Comparison of ENCODE assay signal across 9 mouse cellular contexts in genomic region chr7:123964559-123965142, GRCm38 (mm10). TPM values are rescaled to one million over a fixed set of nuclear protein-coding genes. Genes with fewer than 3 reads are reported as not detected.
DNase-seq lines count a peak whose midpoint lies in the region; ATAC-seq lines count a peak whose summit lies in the region.
"Had no signal": no experiment of that assay in that cellular context is flagged by ENCODE, and none has a peak within 500 bp of the region (broad histone marks: within the 10 kb centered on the region; RNA-seq: fewer than 3 reads in every experiment).

No protein-coding gene starts in this region.

- DNase-seq in hindbrain, embryonic 10.5 days (ENCODE audit: low spot score): peak; percentile 17
- DNase-seq in 3134 (ENCODE audit: extremely low read depth, insufficient read length, low spot score) (peak; percentile 7), MN1 (ENCODE audit: low spot score) (peak; percentile 14)
- peak; percentile 71 for DNase-seq in hindbrain, embryonic 14.5 days (ENCODE audit: low spot score)
- DNase-seq in right cerebral cortex, adult 2 months (ENCODE audit: low spot score in 2 of 2): no peak
- no peak for DNase-seq in urinary bladder, postnatal 36 days (ENCODE audit: low spot score in 2 of 2)
- DNase-seq in urinary bladder, adult 2 months (ENCODE audit: low spot score): no peak
- DNase-seq: liver, embryonic 13.5 days had no signal

- no peak overlapping the region for H3K9ac ChIP-seq in hindbrain, embryonic 13.5 days
- H3K9ac ChIP-seq in hindbrain, embryonic 14.5 days: no peak overlapping the region
- H3K9ac ChIP-seq: liver, embryonic 13.5 days had no signal

- peaks cover 10% of the 10 kb centered on the region for H3K9me3 ChIP-seq in hindbrain, embryonic 10.5 days
- no peaks in the 10 kb centered on the region for H3K9me3 ChIP-seq in hindbrain, embryonic 13.5 days
- H3K9me3 ChIP-seq in hindbrain, embryonic 14.5 days (ENCODE audit: control insufficient read depth, low read length): 0 out of 2 replicates have a peak, but pooled peaks cover 8% of the 10 kb centered on the region

- no peaks in the 10 kb centered on the region for H3K27me3 ChIP-seq in hindbrain, embryonic 10.5 days (ENCODE audit: insufficient read depth, poor library complexity, severe bottlenecking)
- H3K27me3 ChIP-seq in hindbrain, embryonic 13.5 days: no peaks in the 10 kb centered on the region
- H3K27me3 ChIP-seq in hindbrain, embryonic 14.5 days (ENCODE audit: control insufficient read depth, insufficient read depth, low read length): no peaks in the 10 kb centered on the region
- H3K27me3 ChIP-seq: liver, embryonic 13.5 days had no signal

- no peak overlapping the region for H3K27ac ChIP-seq in hindbrain, embryonic 10.5 days
- no peak overlapping the region for H3K27ac ChIP-seq in hindbrain, embryonic 13.5 days
- no peak overlapping the region for H3K27ac ChIP-seq in hindbrain, embryonic 14.5 days
- H3K27ac ChIP-seq: liver, embryonic 13.5 days had no signal

- no peak overlapping the region for H3K4me2 ChIP-seq in hindbrain, embryonic 13.5 days
- no peak overlapping the region for H3K4me2 ChIP-seq in hindbrain, embryonic 14.5 days (replicated peaks)
- H3K4me2 ChIP-seq: liver, embryonic 13.5 days had no signal

- ATAC-seq in hindbrain, embryonic 13.5 days (ENCODE audit: low FRiP score): no peak
- ATAC-seq in hindbrain, embryonic 14.5 days (ENCODE audit: low FRiP score): no peak

- no peaks in the 10 kb centered on the region for H3K36me3 ChIP-seq in hindbrain, embryonic 10.5 days
- no peaks in the 10 kb centered on the region for H3K36me3 ChIP-seq in hindbrain, embryonic 13.5 days
- H3K36me3 ChIP-seq in hindbrain, embryonic 14.5 days (replicated peaks; ENCODE audit: control insufficient read depth, insufficient read depth): no peaks in the 10 kb centered on the region
- H3K36me3 ChIP-seq: liver, embryonic 13.5 days had no signal

- no peaks in the 10 kb centered on the region for H3K4me1 ChIP-seq in hindbrain, embryonic 10.5 days (replicated peaks)
- no peaks in the 10 kb centered on the region for H3K4me1 ChIP-seq in hindbrain, embryonic 13.5 days (replicated peaks)
- H3K4me1 ChIP-seq in hindbrain, embryonic 14.5 days (replicated peaks; ENCODE audit: control insufficient read depth, insufficient read depth, low read length): no peaks in the 10 kb centered on the region
- H3K4me1 ChIP-seq: liver, embryonic 13.5 days had no signal

- WGBS in hindbrain, embryonic 10.5 days: 53% methylated on average over 10 of the region's 10 CpGs
- 54% methylated on average over 10 of the region's 10 CpGs for WGBS in hindbrain, embryonic 13.5 days
- WGBS in hindbrain, embryonic 14.5 days: 54% methylated on average over 10 of the region's 10 CpGs

- no peak overlapping the region for H3K4me3 ChIP-seq in hindbrain, embryonic 10.5 days
- no peak overlapping the region for H3K4me3 ChIP-seq in hindbrain, embryonic 13.5 days
- H3K4me3 ChIP-seq in hindbrain, embryonic 14.5 days (replicated peaks; ENCODE audit: low read length): no peak overlapping the region
- H3K4me3 ChIP-seq: liver, embryonic 13.5 days had no signal

RNA-seq across cellular contexts. Expression of gene Hs3st4, which starts 18.0 kb away (rescaled TPM):
- 0.07 and 0.22 TPM in 2 replicates for polyA plus RNA-seq in hindbrain, embryonic 10.5 days (2016; fragmentation: Nextera tagmentation; extraction: Ambion mirVana)
- polyA plus RNA-seq in hindbrain, embryonic 13.5 days (2015; fragmentation: Nextera tagmentation; extraction: Ambion mirVana): 4.5 and 7.2 TPM in 2 replicates
- polyA plus RNA-seq in hindbrain, embryonic 14.5 days (2014; fragmentation: Nextera tagmentation; extraction: Ambion mirVana): 8.9 and 9.7 TPM in 2 replicates
- 0.01 and 0.03 TPM in 2 replicates for polyA plus RNA-seq in urinary bladder, adult 2 months (2012; rRNA removed)
- polyA plus RNA-seq: liver, embryonic 13.5 days had no signal

Comparison
In these comparisons a context has a peak if more than half of its experiments do, and no peak if none do; other contexts are left out.
1. DNase-seq: peak in hindbrain, embryonic 10.5 days (single experiment), 3134 (single experiment), MN1 (single experiment) and hindbrain, embryonic 14.5 days (single experiment); none in right cerebral cortex, adult 2 months (0 of 2), urinary bladder, postnatal 36 days (0 of 2) and urinary bladder, adult 2 months (single experiment).